Mouse (Mus musculus) CH12.LX (cell line): ENCODE measurements around the gene Enpp7. TPM values are rescaled to one million over a fixed set of nuclear protein-coding genes. Genes with fewer than 3 reads are reported as not detected.

Experiments used
- DNase-seq: peaks from one replicate; pipeline ENCODE4 v3.0.0-alpha.2; 2013; ENCODE audit errors: extremely low read depth
- H3K27ac ChIP-seq: 2 replicates; pipeline ENCODE4 v1.5.1; 2012; ENCODE audit warnings: low read depth, mild to moderate bottlenecking, control low read depth, moderate library complexity; ENCODE audit not compliant: insufficient read depth
- H3K27me3 ChIP-seq: replicated peaks from 2 replicates; pipeline ENCODE3; 2012; ENCODE audit warnings: inconsistent platforms
- H3K36me3 ChIP-seq, 2 experiments: replicated peaks in 1 of 2; 2 replicates each; pipeline versions ENCODE3 to v1.6.1; 2012; ENCODE audit warnings: inconsistent platforms in 1 of 2, low read length in 1 of 2, mild to moderate bottlenecking in 1 of 2, mixed read lengths in 1 of 2, moderate library complexity in 1 of 2; ENCODE audit not compliant: control insufficient read depth in 1 of 2, insufficient read depth in 1 of 2
- H3K4me1 ChIP-seq, 2 experiments: 2 replicates each; pipeline ENCODE4 v1.6.1; 2012; ENCODE audit warnings: inconsistent platforms in 1 of 2, moderate library complexity in 1 of 2; ENCODE audit not compliant: insufficient read depth in 2 of 2, control insufficient read depth in 1 of 2
- H3K4me2 ChIP-seq: 2 replicates; pipeline ENCODE4 v1.6.1; 2012; ENCODE audit warnings: low read depth, mild to moderate bottlenecking, control low read depth; ENCODE audit not compliant: poor library complexity, insufficient read depth, severe bottlenecking
- H3K4me3 ChIP-seq, 3 experiments: fragments of 150-350 bp in 1 of 3; sonication (generic) in 1 of 3; replicated peaks in 1 of 3; 2 replicates each; pipeline versions ENCODE3 to v1.5.1; 2011 to 2012; ENCODE audit warnings: low read depth in 2 of 3, low read length in 2 of 3, mild to moderate bottlenecking in 2 of 3, moderate library complexity in 2 of 3, control low read depth in 1 of 3, improper control_type of control experiment in 1 of 3, inconsistent platforms in 1 of 3, mixed read lengths in 1 of 3; ENCODE audit not compliant: poor library complexity in 1 of 3
- H3K79me2 ChIP-seq: replicated peaks from 2 replicates; pipeline ENCODE4 v1.6.1; 2012; ENCODE audit warnings: mild to moderate bottlenecking, moderate library complexity; ENCODE audit not compliant: control insufficient read depth, poor library complexity, insufficient read depth, severe bottlenecking; ENCODE audit errors: extremely low read depth
- H3K9ac ChIP-seq: 2 replicates; pipeline ENCODE4 v1.6.1; 2012; ENCODE audit warnings: low read depth, mild to moderate bottlenecking, control low read depth, moderate library complexity; ENCODE audit not compliant: insufficient read depth
- H3K9me3 ChIP-seq: replicated peaks from 2 replicates; pipeline ENCODE3; 2012; ENCODE audit warnings: low read length, inconsistent platforms, mixed read lengths
- BHLHE40 ChIP-seq: IDR thresholded peaks from 2 replicates; pipeline ENCODE4 v1.6.1; 2011; ENCODE audit warnings: mild to moderate bottlenecking, low read depth, low read length, improper control_type of control experiment
- CHD1 ChIP-seq: IDR thresholded peaks from 2 replicates; pipeline ENCODE4 v1.6.1; 2012; ENCODE audit warnings: low read depth, low read length, improper control_type of control experiment, inconsistent platforms
- CTCF ChIP-seq, 2 experiments: IDR thresholded peaks in 1 of 2; conservative IDR thresholded peaks in 1 of 2; 2 replicates each; pipeline ENCODE4 v1.5.1; 2011 to 2012; ENCODE audit warnings: low read depth in 2 of 2, low read length in 2 of 2, improper control_type of control experiment in 1 of 2, inconsistent platforms in 1 of 2, mild to moderate bottlenecking in 1 of 2, moderate library complexity in 1 of 2
- ELF1 ChIP-seq: IDR thresholded peaks from 2 replicates; pipeline ENCODE4 v1.6.1; 2014; ENCODE audit warnings: low read depth, mild to moderate bottlenecking, inconsistent platforms, low read length, improper control_type of control experiment
- GABPA ChIP-seq: IDR thresholded peaks from 2 replicates; pipeline ENCODE4 v1.6.1; 2012; ENCODE audit warnings: low read depth, low read length, improper control_type of control experiment, inconsistent platforms; ENCODE audit not compliant: insufficient replicate concordance
- HCFC1 ChIP-seq: IDR thresholded peaks from 2 replicates; pipeline ENCODE4 v1.6.1; 2012; ENCODE audit warnings: low read depth, mild to moderate bottlenecking, inconsistent platforms, low read length, improper control_type of control experiment
- KAT2A ChIP-seq: IDR thresholded peaks from 2 replicates; pipeline ENCODE4 v1.6.1; 2012; ENCODE audit warnings: low read length, improper control_type of control experiment, inconsistent platforms; ENCODE audit not compliant: insufficient replicate concordance
- MAZ ChIP-seq: IDR thresholded peaks from 2 replicates; pipeline ENCODE4 v1.6.1; 2012; ENCODE audit warnings: low read depth, mild to moderate bottlenecking, inconsistent platforms, low read length, improper control_type of control experiment, moderate library complexity
- MEF2A ChIP-seq: IDR thresholded peaks from 2 replicates; pipeline ENCODE4 v1.6.1; 2014; ENCODE audit warnings: low read depth, mild to moderate bottlenecking, inconsistent platforms, low read length, improper control_type of control experiment, borderline replicate concordance
- MXI1 ChIP-seq: IDR thresholded peaks from 2 replicates; pipeline ENCODE4 v1.6.1; 2011; ENCODE audit warnings: mild to moderate bottlenecking, low read depth, low read length, improper control_type of control experiment
- NELFE ChIP-seq: IDR thresholded peaks from 2 replicates; pipeline ENCODE4 v1.6.1; 2011; ENCODE audit warnings: low read depth, low read length, improper control_type of control experiment
- NRF1 ChIP-seq: IDR thresholded peaks from 2 replicates; pipeline ENCODE4 v1.6.1; 2014; ENCODE audit warnings: low read depth, mild to moderate bottlenecking, inconsistent platforms, low read length, improper control_type of control experiment, moderate library complexity
- POLR2AphosphoS2 ChIP-seq: IDR thresholded peaks from 2 replicates; pipeline ENCODE4 v1.6.1; 2011; ENCODE audit warnings: low read depth, low read length, improper control_type of control experiment
- RAD21 ChIP-seq: IDR thresholded peaks from 2 replicates; pipeline ENCODE4 v1.6.1; 2011; ENCODE audit warnings: low read depth, mild to moderate bottlenecking, low read length, improper control_type of control experiment, moderate library complexity
- RCOR1 ChIP-seq: conservative IDR thresholded peaks from 2 replicates; pipeline ENCODE4 v1.6.1; 2012; ENCODE audit warnings: low read depth, mild to moderate bottlenecking, inconsistent platforms, low read length, improper control_type of control experiment
- SIN3A ChIP-seq: IDR thresholded peaks from 2 replicates; pipeline ENCODE4 v1.6.1; 2012; ENCODE audit warnings: low read length, improper control_type of control experiment, inconsistent platforms
- SMC3 ChIP-seq: IDR thresholded peaks from 2 replicates; pipeline ENCODE4 v1.6.1; 2011; ENCODE audit warnings: low read depth, low read length, improper control_type of control experiment
- TBP ChIP-seq: conservative IDR thresholded peaks from 2 replicates; pipeline ENCODE4 v1.6.1; 2011; ENCODE audit warnings: low read depth, low read length, improper control_type of control experiment
- TCF12 ChIP-seq: IDR thresholded peaks from 2 replicates; pipeline ENCODE4 v1.6.1; 2014; ENCODE audit warnings: low read depth, mild to moderate bottlenecking, inconsistent platforms, low read length, improper control_type of control experiment
- UBTF ChIP-seq: IDR thresholded peaks from 2 replicates; pipeline ENCODE4 v1.6.1; 2012; ENCODE audit warnings: low read depth, mild to moderate bottlenecking, inconsistent platforms, low read length, improper control_type of control experiment, moderate library complexity
- USF2 ChIP-seq: conservative IDR thresholded peaks from 2 replicates; pipeline ENCODE4 v1.6.1; 2011; ENCODE audit warnings: low read depth, low read length, improper control_type of control experiment
- ZC3H11A ChIP-seq: IDR thresholded peaks from 2 replicates; pipeline ENCODE4 v1.6.1; 2012; ENCODE audit warnings: low read depth, mild to moderate bottlenecking, inconsistent platforms, low read length, improper control_type of control experiment
- ZKSCAN1 ChIP-seq: IDR thresholded peaks from 2 replicates; pipeline ENCODE4 v1.6.1; 2012; ENCODE audit warnings: low read depth, inconsistent platforms, low read length, improper control_type of control experiment, borderline replicate concordance
- dilution Hi-C: fragments of 300-500 bp; cut with MboI; formaldehyde crosslinking; loops from 2 replicates; pipeline ENCODE4 v1.14.3; 2020; ENCODE audit warnings: low sequenced_read_pairs; ENCODE audit not compliant: extremely low pct_unique_long_range_greater_than_20kb, extremely low pct_ligation_motif_present
- in situ Hi-C: fragments of 300-500 bp; cut with MboI; formaldehyde crosslinking; loops from 3 replicates; pipeline ENCODE4 v1.14.3; 2019; ENCODE audit warnings: low sequenced_read_pairs, low pct_ligation_motif_present, low pct_unique_long_range_greater_than_20kb, mixed read lengths
- polyA plus RNA-seq: library from polyadenylated mRNA; unstranded; fragments of >175 nt; gene quantifications from 2 replicates; pipeline ENCODE4 v1.2.1, GENCODE M21; 2012; ENCODE audit warnings: low read depth; ENCODE audit not compliant: insufficient read length
- total RNA-seq, 2 experiments: library from RNA; depleted of rRNA; stranded (reverse); fragments of 300-350 nt in 1 of 2; fragments of >200 nt in 1 of 2; gene quantifications; 2 replicates each; pipeline ENCODE4 v1.2.3; 2012 to 2014

Enpp7 gene
- total and polyA plus RNA-seq, 3 experiments, result not detected

DNA sequence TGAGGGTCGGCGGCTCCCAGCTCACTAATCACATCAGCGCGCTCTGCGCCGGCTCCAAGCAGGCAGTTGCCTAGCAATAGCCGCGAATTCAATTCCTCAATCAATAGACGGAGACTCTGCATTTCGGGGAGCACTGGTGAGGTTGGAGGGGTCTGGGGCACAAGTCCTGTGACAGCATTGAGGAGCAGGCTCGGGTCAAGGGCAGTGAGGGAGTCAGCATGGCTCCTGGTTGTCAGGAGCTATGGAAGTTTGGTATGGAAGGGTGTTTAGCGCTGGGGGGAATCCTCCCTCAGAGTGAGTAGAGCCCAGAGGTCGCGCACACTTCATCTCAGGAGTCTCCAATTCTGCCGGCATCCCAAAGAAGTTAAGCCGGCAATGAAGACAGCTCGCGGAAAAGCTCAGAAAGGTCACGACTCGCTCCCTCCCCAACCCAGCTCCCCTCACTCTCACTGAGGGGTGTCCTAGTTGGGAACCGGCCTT is 47.7 kb downstream of the Enpp7 start:
- peaks cover 15 to 28% of the 10 kb centered on the region in 2 experiments for H3K36me3 ChIP-seq
- H3K27me3 ChIP-seq, result peaks cover 2% of the 10 kb centered on the region
- H3K4me1 ChIP-seq, result peaks cover 12 to 46% of the 10 kb centered on the region in 2 experiments
- peaks cover 5% of the 10 kb centered on the region for H3K9me3 ChIP-seq
- no peak for DNase-seq
- no peaks in the 10 kb centered on the region; the same call in none of the 2 replicates for H3K79me2 ChIP-seq
- dilution Hi-C loops, result no loop called here
- TF ChIP-seq CTCF (conservative IDR thresholded peaks at IDR 0.05 in 1 of 2, IDR thresholded peaks at IDR 0.05 in 1 of 2; ENCODE audit: low read depth in 2 of 2, low read length in 2 of 2) (no peak), HCFC1 (no peak), CHD1 (no peak), ELF1 (no peak), MXI1 (no peak), ZC3H11A (no peak), UBTF (no peak), KAT2A (no peak), BHLHE40 (no peak), TBP (no peak), RCOR1 (no peak), MAZ (no peak), GABPA (no peak)
- H3K4me3 ChIP-seq, result no peak overlapping the region
- no peak overlapping the region for H3K4me2 ChIP-seq
- no peak overlapping the region for H3K9ac ChIP-seq
- in situ Hi-C loops, result no loop called here
- H3K27ac ChIP-seq, result no peak overlapping the region

DNA sequence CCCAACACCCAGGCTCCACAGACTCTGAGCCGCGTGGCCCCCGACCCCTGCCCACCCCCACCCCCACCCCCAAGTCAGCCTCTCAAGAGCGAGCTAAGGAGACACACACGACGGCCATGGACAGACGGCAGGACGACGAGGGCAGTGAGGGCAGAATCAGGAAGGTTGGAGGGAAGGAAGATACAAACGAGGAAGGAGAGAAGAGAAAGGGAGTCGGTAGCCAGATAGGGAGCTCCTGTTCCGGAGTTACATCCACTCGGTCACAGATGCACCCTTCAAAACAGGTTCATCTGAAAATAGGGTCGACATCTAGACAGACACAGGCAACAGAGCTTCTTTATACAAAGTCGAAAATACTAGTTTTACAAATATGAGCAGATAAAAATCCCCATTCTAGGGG is 48.5 kb downstream of the Enpp7 start:
- DNase-seq, result no peak
- peaks cover 4% of the 10 kb centered on the region for H3K27me3 ChIP-seq
- H3K4me2 ChIP-seq, result no peak overlapping the region
- no peaks in the 10 kb centered on the region; the same call in none of the 2 replicates for H3K79me2 ChIP-seq
- in situ Hi-C loops (no loop called here), dilution Hi-C loops (no loop called here)
- peaks cover 12 to 49% of the 10 kb centered on the region in 2 experiments for H3K4me1 ChIP-seq
- H3K27ac ChIP-seq, result no peak overlapping the region
- H3K9ac ChIP-seq, result no peak overlapping the region
- peaks cover 15 to 27% of the 10 kb centered on the region in 2 experiments for H3K36me3 ChIP-seq
- H3K9me3 ChIP-seq, result peaks cover 5% of the 10 kb centered on the region
- TF ChIP-seq USF2 (no peak), SIN3A (no peak), TCF12 (no peak), SMC3 (no peak), NELFE (no peak), BHLHE40 (no peak), CTCF (conservative IDR thresholded peaks at IDR 0.05 in 1 of 2, IDR thresholded peaks at IDR 0.05 in 1 of 2; ENCODE audit: low read depth in 2 of 2, low read length in 2 of 2) (no peak), CHD1 (no peak), NRF1 (no peak), ZKSCAN1 (no peak), TBP (no peak), MEF2A (no peak), ZC3H11A (no peak), POLR2AphosphoS2 (no peak), RAD21 (no peak)
- TF ChIP-seq, all 38 proteins: peak for 0
- no peak overlapping the region for H3K4me3 ChIP-seq
